Mouse (Mus musculus) CH12.LX (cell line): ENCODE data around the gene Cep112. TPM values are rescaled to one million over a fixed set of nuclear protein-coding genes. Genes with fewer than 3 reads are reported as not detected.

Experiments
- DNase-seq: peaks from one replicate; pipeline ENCODE4 v3.0.0-alpha.2; 2013; ENCODE audit errors: extremely low read depth
- H3K27ac ChIP-seq: 2 replicates; pipeline ENCODE4 v1.5.1; 2012; ENCODE audit warnings: low read depth, mild to moderate bottlenecking, control low read depth, moderate library complexity; ENCODE audit not compliant: insufficient read depth
- H3K27me3 ChIP-seq: replicated peaks from 2 replicates; pipeline ENCODE3; 2012; ENCODE audit warnings: inconsistent platforms
- H3K36me3 ChIP-seq, 2 experiments: replicated peaks in 1 of 2; 2 replicates each; pipeline versions ENCODE3 to v1.6.1; 2012; ENCODE audit warnings: inconsistent platforms in 1 of 2, low read length in 1 of 2, mild to moderate bottlenecking in 1 of 2, mixed read lengths in 1 of 2, moderate library complexity in 1 of 2; ENCODE audit not compliant: control insufficient read depth in 1 of 2, insufficient read depth in 1 of 2
- H3K4me1 ChIP-seq, 2 experiments: 2 replicates each; pipeline ENCODE4 v1.6.1; 2012; ENCODE audit warnings: inconsistent platforms in 1 of 2, moderate library complexity in 1 of 2; ENCODE audit not compliant: insufficient read depth in 2 of 2, control insufficient read depth in 1 of 2
- H3K4me2 ChIP-seq: 2 replicates; pipeline ENCODE4 v1.6.1; 2012; ENCODE audit warnings: low read depth, mild to moderate bottlenecking, control low read depth; ENCODE audit not compliant: poor library complexity, insufficient read depth, severe bottlenecking
- H3K4me3 ChIP-seq, 3 experiments: fragments of 150-350 bp in 1 of 3; sonication (generic) in 1 of 3; replicated peaks in 1 of 3; 2 replicates each; pipeline versions ENCODE3 to v1.5.1; 2011 to 2012; ENCODE audit warnings: low read depth in 2 of 3, low read length in 2 of 3, mild to moderate bottlenecking in 2 of 3, moderate library complexity in 2 of 3, control low read depth in 1 of 3, improper control_type of control experiment in 1 of 3, inconsistent platforms in 1 of 3, mixed read lengths in 1 of 3; ENCODE audit not compliant: poor library complexity in 1 of 3
- H3K79me2 ChIP-seq: replicated peaks from 2 replicates; pipeline ENCODE4 v1.6.1; 2012; ENCODE audit warnings: mild to moderate bottlenecking, moderate library complexity; ENCODE audit not compliant: control insufficient read depth, poor library complexity, insufficient read depth, severe bottlenecking; ENCODE audit errors: extremely low read depth
- H3K9ac ChIP-seq: 2 replicates; pipeline ENCODE4 v1.6.1; 2012; ENCODE audit warnings: low read depth, mild to moderate bottlenecking, control low read depth, moderate library complexity; ENCODE audit not compliant: insufficient read depth
- H3K9me3 ChIP-seq: replicated peaks from 2 replicates; pipeline ENCODE3; 2012; ENCODE audit warnings: low read length, inconsistent platforms, mixed read lengths
- CTCF ChIP-seq, 2 experiments: IDR thresholded peaks in 1 of 2; conservative IDR thresholded peaks in 1 of 2; 2 replicates each; pipeline ENCODE4 v1.5.1; 2011 to 2012; ENCODE audit warnings: low read depth in 2 of 2, low read length in 2 of 2, improper control_type of control experiment in 1 of 2, inconsistent platforms in 1 of 2, mild to moderate bottlenecking in 1 of 2, moderate library complexity in 1 of 2
- E2F4 ChIP-seq: IDR thresholded peaks from 2 replicates; pipeline ENCODE4 v1.6.1; 2011; ENCODE audit warnings: low read depth, low read length, improper control_type of control experiment; ENCODE audit not compliant: insufficient replicate concordance
- ELF1 ChIP-seq: IDR thresholded peaks from 2 replicates; pipeline ENCODE4 v1.6.1; 2014; ENCODE audit warnings: low read depth, mild to moderate bottlenecking, inconsistent platforms, low read length, improper control_type of control experiment
- EP300 ChIP-seq: IDR thresholded peaks from 2 replicates; pipeline ENCODE4 v1.6.1; 2011; ENCODE audit warnings: low read length, improper control_type of control experiment
- ETS1 ChIP-seq: conservative IDR thresholded peaks from 2 replicates; pipeline ENCODE4 v1.6.1; 2012; ENCODE audit warnings: low read depth, mild to moderate bottlenecking, inconsistent platforms, low read length, improper control_type of control experiment, moderate library complexity
- HCFC1 ChIP-seq: IDR thresholded peaks from 2 replicates; pipeline ENCODE4 v1.6.1; 2012; ENCODE audit warnings: low read depth, mild to moderate bottlenecking, inconsistent platforms, low read length, improper control_type of control experiment
- IRF4 ChIP-seq: IDR thresholded peaks from 2 replicates; pipeline ENCODE4 v1.6.1; 2014; ENCODE audit warnings: low read depth, mild to moderate bottlenecking, inconsistent platforms, low read length, improper control_type of control experiment
- JUN ChIP-seq: IDR thresholded peaks from 2 replicates; pipeline ENCODE4 v1.6.1; 2011; ENCODE audit warnings: low read depth, mild to moderate bottlenecking, low read length, improper control_type of control experiment, moderate library complexity; ENCODE audit not compliant: insufficient read depth
- JUND ChIP-seq: conservative IDR thresholded peaks from 2 replicates; pipeline ENCODE4 v1.6.1; 2011; ENCODE audit warnings: low read depth, low read length, improper control_type of control experiment
- KAT2A ChIP-seq: IDR thresholded peaks from 2 replicates; pipeline ENCODE4 v1.6.1; 2012; ENCODE audit warnings: low read length, improper control_type of control experiment, inconsistent platforms; ENCODE audit not compliant: insufficient replicate concordance
- MAFK ChIP-seq: IDR thresholded peaks from 2 replicates; pipeline ENCODE4 v1.6.1; 2011; ENCODE audit warnings: low read length, improper control_type of control experiment; ENCODE audit not compliant: insufficient replicate concordance
- MAZ ChIP-seq: IDR thresholded peaks from 2 replicates; pipeline ENCODE4 v1.6.1; 2012; ENCODE audit warnings: low read depth, mild to moderate bottlenecking, inconsistent platforms, low read length, improper control_type of control experiment, moderate library complexity
- MXI1 ChIP-seq: IDR thresholded peaks from 2 replicates; pipeline ENCODE4 v1.6.1; 2011; ENCODE audit warnings: mild to moderate bottlenecking, low read depth, low read length, improper control_type of control experiment
- MYC ChIP-seq: IDR thresholded peaks from 2 replicates; pipeline ENCODE4 v1.6.1; 2011; ENCODE audit warnings: low read depth, mild to moderate bottlenecking, improper control_type of control experiment, low read length
- NELFE ChIP-seq: IDR thresholded peaks from 2 replicates; pipeline ENCODE4 v1.6.1; 2011; ENCODE audit warnings: low read depth, low read length, improper control_type of control experiment
- NRF1 ChIP-seq: IDR thresholded peaks from 2 replicates; pipeline ENCODE4 v1.6.1; 2014; ENCODE audit warnings: low read depth, mild to moderate bottlenecking, inconsistent platforms, low read length, improper control_type of control experiment, moderate library complexity
- POLR2A ChIP-seq: IDR thresholded peaks from 2 replicates; pipeline ENCODE4 v1.6.1; 2011; ENCODE audit warnings: low read depth, mild to moderate bottlenecking, improper control_type of control experiment, low read length
- RAD21 ChIP-seq: IDR thresholded peaks from 2 replicates; pipeline ENCODE4 v1.6.1; 2011; ENCODE audit warnings: low read depth, mild to moderate bottlenecking, low read length, improper control_type of control experiment, moderate library complexity
- RCOR1 ChIP-seq: conservative IDR thresholded peaks from 2 replicates; pipeline ENCODE4 v1.6.1; 2012; ENCODE audit warnings: low read depth, mild to moderate bottlenecking, inconsistent platforms, low read length, improper control_type of control experiment
- SIN3A ChIP-seq: IDR thresholded peaks from 2 replicates; pipeline ENCODE4 v1.6.1; 2012; ENCODE audit warnings: low read length, improper control_type of control experiment, inconsistent platforms
- SMC3 ChIP-seq: IDR thresholded peaks from 2 replicates; pipeline ENCODE4 v1.6.1; 2011; ENCODE audit warnings: low read depth, low read length, improper control_type of control experiment
- TBP ChIP-seq: conservative IDR thresholded peaks from 2 replicates; pipeline ENCODE4 v1.6.1; 2011; ENCODE audit warnings: low read depth, low read length, improper control_type of control experiment
- TCF12 ChIP-seq: IDR thresholded peaks from 2 replicates; pipeline ENCODE4 v1.6.1; 2014; ENCODE audit warnings: low read depth, mild to moderate bottlenecking, inconsistent platforms, low read length, improper control_type of control experiment
- UBTF ChIP-seq: IDR thresholded peaks from 2 replicates; pipeline ENCODE4 v1.6.1; 2012; ENCODE audit warnings: low read depth, mild to moderate bottlenecking, inconsistent platforms, low read length, improper control_type of control experiment, moderate library complexity
- USF2 ChIP-seq: conservative IDR thresholded peaks from 2 replicates; pipeline ENCODE4 v1.6.1; 2011; ENCODE audit warnings: low read depth, low read length, improper control_type of control experiment
- ZC3H11A ChIP-seq: IDR thresholded peaks from 2 replicates; pipeline ENCODE4 v1.6.1; 2012; ENCODE audit warnings: low read depth, mild to moderate bottlenecking, inconsistent platforms, low read length, improper control_type of control experiment
- ZNF384 ChIP-seq: IDR thresholded peaks from 2 replicates; pipeline ENCODE4 v1.6.1; 2012; ENCODE audit warnings: low read depth, low read length, improper control_type of control experiment, inconsistent platforms
- dilution Hi-C: fragments of 300-500 bp; cut with MboI; formaldehyde crosslinking; loops from 2 replicates; pipeline ENCODE4 v1.14.3; 2020; ENCODE audit warnings: low sequenced_read_pairs; ENCODE audit not compliant: extremely low pct_unique_long_range_greater_than_20kb, extremely low pct_ligation_motif_present
- in situ Hi-C: fragments of 300-500 bp; cut with MboI; formaldehyde crosslinking; loops from 3 replicates; pipeline ENCODE4 v1.14.3; 2019; ENCODE audit warnings: low sequenced_read_pairs, low pct_ligation_motif_present, low pct_unique_long_range_greater_than_20kb, mixed read lengths
- polyA plus RNA-seq: library from polyadenylated mRNA; unstranded; fragments of >175 nt; gene quantifications from 2 replicates; pipeline ENCODE4 v1.2.1, GENCODE M21; 2012; ENCODE audit warnings: low read depth; ENCODE audit not compliant: insufficient read length
- total RNA-seq, 2 experiments: library from RNA; depleted of rRNA; stranded (reverse); fragments of 300-350 nt in 1 of 2; fragments of >200 nt in 1 of 2; gene quantifications; 2 replicates each; pipeline ENCODE4 v1.2.3; 2012 to 2014

Gene Cep112
- total and polyA plus RNA-seq, 3 experiments = 0.93 to 1.4 (median 1.3) TPM

GRCm38 (mm10) chr11:108586551-108587184 lies 161.7 kb downstream of the Cep112 start:
- H3K27me3 ChIP-seq = no peaks in the 10 kb centered on the region
- H3K36me3 ChIP-seq = no peaks in the 10 kb centered on the region
- dilution Hi-C loops (no loop called here), in situ Hi-C loops (loop anchor here (25.0 kb wide), 1 partner anchor 601 kb away; no protein-coding TSS in a partner anchor)
- no peak overlapping the region for H3K4me2 ChIP-seq
- no peaks in the 10 kb centered on the region for H3K9me3 ChIP-seq
- DNase-seq = no peak
- H3K27ac ChIP-seq = no peak overlapping the region
- H3K9ac ChIP-seq = no peak overlapping the region
- H3K79me2 ChIP-seq = no peaks in the 10 kb centered on the region
- TF ChIP-seq E2F4 (no peak), JUN (no peak), RCOR1 (no peak), RAD21 (no peak), NRF1 (no peak), CTCF (conservative IDR thresholded peaks at IDR 0.05 in 1 of 2, IDR thresholded peaks at IDR 0.05 in 1 of 2; ENCODE audit: low read depth in 2 of 2, low read length in 2 of 2) (no peak), SMC3 (no peak), ZC3H11A (no peak), EP300 (no peak), ETS1 (no peak)
- H3K4me1 ChIP-seq = peaks cover 4 to 6% of the 10 kb centered on the region in 2 experiments; a peak in 2 of 4 replicates
- no peak overlapping the region for H3K4me3 ChIP-seq

- Histone ChIP-seq H3K4me2 (peak overlapping the region; percentile 70), H3K36me3 (no peaks in the 10 kb centered on the region), H3K9ac (peak overlapping the region; percentile 39; the same call in 1 of the 2 replicates), H3K27ac (peak overlapping the region; percentile 79), H3K4me3 (no peak overlapping the region), H3K9me3 (no peaks in the 10 kb centered on the region), H3K27me3 (no peaks in the 10 kb centered on the region), H3K79me2 (no peaks in the 10 kb centered on the region), H3K4me1 (peaks cover 7 to 43% of the 10 kb centered on the region in 2 experiments; a peak in 3 of 4 replicates)
- peak; percentile 92 for DNase-seq
- dilution Hi-C loops = no loop called here
- in situ Hi-C loops = loop anchor here (10.0 to 25.0 kb wide), 2 partner anchors 139 to 594 kb away; no protein-coding TSS in a partner anchor
- TF ChIP-seq ZNF384 (no peak), ELF1 (peak; percentile 21; the same call in 1 of the 2 replicates), IRF4 (peak; percentile 96), E2F4 (no peak), USF2 (no peak), JUN (peak; percentile 64; the same call in 1 of the 2 replicates), TBP (0 out of 2 replicates have a peak, but pooled peaks have one; percentile 38), JUND (peak; percentile 62), MYC (peak; percentile 58), SMC3 (peak; percentile 64), TCF12 (no peak; the same call in 1 of the 2 replicates), NELFE (no peak), POLR2A (no peak), MXI1 (no peak; the same call in 1 of the 2 replicates), CTCF (conservative IDR thresholded peaks at IDR 0.05 in 1 of 2, IDR thresholded peaks at IDR 0.05 in 1 of 2; ENCODE audit: low read depth in 2 of 2, low read length in 2 of 2) (peak in 1 of 2 experiments; percentile 64; a peak in 2 of 4 replicates), MAZ (no peak; the same call in 1 of the 2 replicates), SIN3A (0 out of 2 replicates have a peak, but pooled peaks have one; percentile 63), MAFK (peak; percentile 42; the same call in 1 of the 2 replicates), HCFC1 (no peak), UBTF (no peak), ETS1 (peak; percentile 71; the same call in 1 of the 2 replicates), ZC3H11A (no peak; the same call in 1 of the 2 replicates), RCOR1 (peak; percentile 85; the same call in 1 of the 2 replicates), KAT2A (0 out of 2 replicates have a peak, but pooled peaks have one; percentile 49)
Measured at GRCm38 (mm10) chr11:108593207-108593958, 168.4 kb downstream of the Cep112 start.
